Mouse (Mus musculus): ENCODE data around the gene Dph1. TPM values are rescaled to one million over a fixed set of nuclear protein-coding genes. Genes with fewer than 3 reads are reported as not detected.
"Not testable (repeated sequence)": the region's sequence is repeated elsewhere in the genome, so short reads cannot be mapped to it uniquely, and the experiment has no call there.

The Dph1 gene
- polyA plus RNA-seq, 1 experiment from 2014 or later = 22.5 TPM

DNA sequence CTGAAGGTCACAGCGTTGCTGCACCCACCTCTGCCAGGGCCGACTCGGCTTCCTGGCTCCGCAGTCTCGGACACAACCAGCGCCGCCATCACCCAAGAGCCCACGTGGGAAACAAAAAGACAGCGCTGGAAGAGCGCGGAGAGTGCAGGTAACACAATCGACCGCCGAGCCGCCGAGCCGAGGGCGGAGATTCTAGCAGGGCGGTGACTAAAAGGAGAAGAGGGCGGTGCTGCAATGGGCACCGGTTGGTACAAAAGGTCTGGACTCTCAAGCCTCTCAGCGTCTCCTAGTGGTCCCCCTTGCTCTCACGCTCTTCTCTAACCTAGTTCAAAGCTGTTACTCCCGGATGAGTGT lies 693 bp downstream of the Dph1 start:
- Histone ChIP-seq H3K4me1 (ENCODE audit: control insufficient read depth, insufficient read depth, low read length) (peaks cover 20% of the 10 kb centered on the region), H3K9me3 (ENCODE audit: control insufficient read depth, low read length) (no peaks in the 10 kb centered on the region), H3K4me2 (ENCODE audit: low read depth, low read length) (peak overlapping the region; percentile 87), H3K36me3 (ENCODE audit: control insufficient read depth, insufficient read depth, low read length) (no peaks in the 10 kb centered on the region), H3K27ac (replicated peaks; ENCODE audit: low read depth, low read length) (0 out of 2 replicates have a peak overlapping the region, but pooled peaks have one; percentile 22), H3K9ac (ENCODE audit: low read depth, low read length) (peak overlapping the region; percentile 64), H3K27me3 (replicated peaks; ENCODE audit: control insufficient read depth, insufficient read depth, low read length) (peaks cover 29% of the 10 kb centered on the region), H3K4me3 (ENCODE audit: low read depth, low read length) (peak overlapping the region; percentile 70)
- peak; percentile 95 for DNase-seq (ENCODE audit: low spot score)
- WGBS = 0% methylated on average over 21 of the region's 24 CpGs
- peak; percentile 87 for ATAC-seq (ENCODE audit: low read depth)

GRCm38 (mm10) chr11:75189713-75190370 lies 1.2 kb downstream of the Dph1 start:
- no peaks in the 10 kb centered on the region for H3K36me3 ChIP-seq (ENCODE audit: control insufficient read depth, insufficient read depth, low read length)
- H3K27me3 ChIP-seq (replicated peaks; ENCODE audit: control insufficient read depth, insufficient read depth, low read length) = peaks cover 24% of the 10 kb centered on the region
- H3K27ac ChIP-seq (replicated peaks; ENCODE audit: low read depth, low read length) = no peak overlapping the region
- peaks cover 15% of the 10 kb centered on the region for H3K4me1 ChIP-seq (ENCODE audit: control insufficient read depth, insufficient read depth, low read length)
- H3K4me2 ChIP-seq (ENCODE audit: low read depth, low read length) = peak overlapping the region; percentile 87
- 0% methylated on average over 22 of the region's 22 CpGs for WGBS
- ATAC-seq (ENCODE audit: low read depth) (peak; percentile 9; the same call in 1 of the 2 replicates), DNase-seq (ENCODE audit: low spot score) (no peak)
- H3K9me3 ChIP-seq (ENCODE audit: control insufficient read depth, low read length) = no peaks in the 10 kb centered on the region
- peak overlapping the region; percentile 64 for H3K9ac ChIP-seq (ENCODE audit: low read depth, low read length)
- peak overlapping the region; percentile 70 for H3K4me3 ChIP-seq (ENCODE audit: low read depth, low read length)

DNA sequence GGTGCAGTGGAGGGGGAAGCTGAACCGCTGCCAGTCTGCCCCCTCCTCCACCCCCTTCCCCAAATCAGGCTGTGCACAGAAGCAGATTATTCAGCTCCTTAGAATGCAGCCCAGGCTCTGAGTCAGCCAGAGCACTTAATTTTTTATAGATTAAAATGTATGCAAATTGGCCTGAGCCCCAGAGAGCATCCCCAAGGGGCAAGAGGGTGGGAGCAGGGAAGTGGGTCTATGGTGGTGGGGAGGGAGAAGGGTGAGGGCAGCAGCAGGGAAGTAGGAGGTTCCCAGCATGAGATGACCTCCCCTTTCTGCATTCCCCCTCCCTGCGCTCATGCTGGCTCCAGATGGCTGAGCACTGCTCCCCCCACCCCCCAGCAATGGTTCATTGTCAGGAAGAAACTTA lies 6.1 kb downstream of the Dph1 start:
- no peak for ATAC-seq (ENCODE audit: low read depth)
- Histone ChIP-seq H3K4me2 (ENCODE audit: low read depth, low read length) (no peak overlapping the region), H3K4me1 (ENCODE audit: control insufficient read depth, insufficient read depth, low read length) (peaks cover 6% of the 10 kb centered on the region; the same call in 1 of the 2 replicates), H3K27me3 (replicated peaks; ENCODE audit: control insufficient read depth, insufficient read depth, low read length) (no peaks in the 10 kb centered on the region), H3K27ac (replicated peaks; ENCODE audit: low read depth, low read length) (no peak overlapping the region), H3K9ac (ENCODE audit: low read depth, low read length) (no peak overlapping the region), H3K9me3 (ENCODE audit: control insufficient read depth, low read length) (no peaks in the 10 kb centered on the region), H3K4me3 (ENCODE audit: low read depth, low read length) (no peak overlapping the region), H3K36me3 (ENCODE audit: control insufficient read depth, insufficient read depth, low read length) (peaks cover 23% of the 10 kb centered on the region; the same call in 1 of the 2 replicates)
- 49% methylated on average over 2 of the region's 2 CpGs for WGBS
- DNase-seq (ENCODE audit: low spot score) = no peak

DNA sequence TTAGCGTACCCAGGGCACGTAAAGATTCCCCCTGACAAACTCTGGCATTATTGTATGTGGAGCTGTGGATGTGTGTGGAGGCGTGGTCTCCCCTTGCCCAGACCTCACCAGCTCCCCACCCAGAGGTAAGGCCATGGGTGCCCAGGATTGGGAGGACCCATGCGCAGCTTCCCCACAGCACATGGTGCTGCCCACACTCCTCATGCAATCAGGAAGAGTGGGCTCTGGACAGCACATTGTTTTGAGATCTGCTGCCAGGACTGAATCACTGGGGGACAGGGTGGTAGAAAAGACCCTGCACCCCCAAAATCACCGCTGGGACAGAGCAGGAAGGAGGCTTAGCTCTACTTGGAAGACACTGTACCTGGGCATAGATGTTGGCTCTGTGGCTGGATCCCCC lies 6.5 kb downstream of the Dph1 start:
- no peak overlapping the region for H3K4me2 ChIP-seq (ENCODE audit: low read depth, low read length)
- no peak overlapping the region for H3K9ac ChIP-seq (ENCODE audit: low read depth, low read length)
- no peak for DNase-seq (ENCODE audit: low spot score)
- no peak overlapping the region for H3K27ac ChIP-seq (replicated peaks; ENCODE audit: low read depth, low read length)
- no peak for ATAC-seq (ENCODE audit: low read depth)
- 76% methylated on average over 5 of the region's 5 CpGs for WGBS
- H3K36me3 ChIP-seq (ENCODE audit: control insufficient read depth, insufficient read depth, low read length) = peaks cover 23% of the 10 kb centered on the region; the same call in 1 of the 2 replicates
- H3K9me3 ChIP-seq (ENCODE audit: control insufficient read depth, low read length) = no peaks in the 10 kb centered on the region
- H3K4me3 ChIP-seq (ENCODE audit: low read depth, low read length) = no peak overlapping the region
- H3K4me1 ChIP-seq (ENCODE audit: control insufficient read depth, insufficient read depth, low read length) = peaks cover 4% of the 10 kb centered on the region; the same call in 1 of the 2 replicates
- no peaks in the 10 kb centered on the region for H3K27me3 ChIP-seq (replicated peaks; ENCODE audit: control insufficient read depth, insufficient read depth, low read length)

DNA sequence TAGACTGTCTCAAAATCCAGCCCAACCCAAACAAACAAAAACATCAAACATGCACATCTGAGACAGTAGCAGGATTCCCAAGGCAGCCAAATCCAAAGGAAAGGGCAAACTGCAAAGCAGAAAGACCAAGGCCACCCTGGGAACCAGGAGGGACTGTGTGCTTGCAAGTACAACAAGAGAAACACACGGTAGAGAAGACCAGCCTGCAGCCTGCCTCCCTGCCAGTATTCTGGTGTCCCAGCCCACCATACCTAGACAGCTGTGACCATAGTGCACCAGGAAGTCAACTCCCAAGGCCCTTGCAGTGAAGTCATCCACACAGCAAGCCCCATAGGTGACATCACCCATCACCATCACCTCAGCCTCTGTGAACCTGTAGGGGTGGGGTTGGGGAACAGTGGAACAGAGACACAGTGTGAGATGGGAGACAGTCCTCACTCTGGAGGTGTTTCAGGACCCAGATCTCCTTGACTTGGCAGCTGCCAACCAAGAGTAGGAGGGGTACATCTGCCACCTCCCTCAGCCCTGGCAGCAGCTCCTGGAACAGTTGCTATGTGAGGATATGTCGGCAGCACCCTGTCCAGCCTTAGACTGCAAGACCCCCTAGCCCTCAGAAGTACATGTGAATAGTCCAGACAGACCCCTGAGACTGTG lies 7.0 kb downstream of the Dph1 start:
- ATAC-seq (ENCODE audit: low read depth) = no peak
- H3K27me3 ChIP-seq (replicated peaks; ENCODE audit: control insufficient read depth, insufficient read depth, low read length) = no peaks in the 10 kb centered on the region
- no peaks in the 10 kb centered on the region for H3K9me3 ChIP-seq (ENCODE audit: control insufficient read depth, low read length)
- peaks cover 23% of the 10 kb centered on the region; the same call in 1 of the 2 replicates for H3K36me3 ChIP-seq (ENCODE audit: control insufficient read depth, insufficient read depth, low read length)
- H3K27ac ChIP-seq (replicated peaks; ENCODE audit: low read depth, low read length) = no peak overlapping the region
- 63% methylated on average over 2 of the region's 2 CpGs for WGBS
- no peak overlapping the region for H3K4me2 ChIP-seq (ENCODE audit: low read depth, low read length)
- H3K9ac ChIP-seq (ENCODE audit: low read depth, low read length) = no peak overlapping the region
- no peaks in the 10 kb centered on the region for H3K4me1 ChIP-seq (ENCODE audit: control insufficient read depth, insufficient read depth, low read length)
- no peak for DNase-seq (ENCODE audit: low spot score)
- H3K4me3 ChIP-seq (ENCODE audit: low read depth, low read length) = no peak overlapping the region

DNA sequence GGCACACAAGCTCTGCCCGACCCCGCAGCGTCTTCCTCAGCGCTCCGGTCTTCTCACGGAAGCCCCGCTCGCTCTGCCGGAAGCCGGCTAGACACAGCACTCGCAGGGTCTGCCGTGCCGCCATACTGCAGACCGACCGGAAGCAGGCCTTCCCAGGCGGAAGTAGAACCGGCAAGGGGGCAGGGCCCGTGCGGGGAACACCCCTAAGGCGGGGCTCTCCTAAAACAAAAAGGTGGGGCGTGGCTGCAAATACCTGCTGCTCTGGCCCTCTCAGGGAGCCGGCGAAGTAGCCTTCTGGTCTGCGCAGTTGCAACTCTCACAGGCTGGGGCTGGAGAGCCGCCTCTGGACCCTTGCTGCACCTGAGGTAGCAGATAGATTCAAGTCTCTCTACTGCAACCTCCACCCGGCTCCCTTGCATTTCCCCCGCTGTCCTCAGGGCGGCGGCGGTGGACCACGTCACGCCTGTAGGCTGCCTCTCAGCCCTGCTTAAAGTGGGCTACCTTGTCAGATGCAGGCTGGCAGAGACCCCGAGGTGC lies 12.3 kb downstream of the Dph1 start, which contains the start of gene Ovca2:
TSS of gene Ovca2 (minus strand) at position 164 of the 537 bp plus-strand sequence.
- ATAC-seq (ENCODE audit: low read depth) = peak; percentile 96
- H3K36me3 ChIP-seq (ENCODE audit: control insufficient read depth, insufficient read depth, low read length) = peaks cover 37% of the 10 kb centered on the region
- peak within 1 kb of the TSS; percentile 81 for H3K4me3 ChIP-seq (ENCODE audit: low read depth, low read length)
- 1% methylated on average over 16 of the region's 33 CpGs for WGBS
- peak within 1 kb of the TSS; percentile 76 for H3K27ac ChIP-seq (replicated peaks; ENCODE audit: low read depth, low read length)
- peak; percentile 96 for DNase-seq (ENCODE audit: low spot score)
- peaks cover under 1% of the 10 kb centered on the region; the same call in 1 of the 2 replicates for H3K27me3 ChIP-seq (replicated peaks; ENCODE audit: control insufficient read depth, insufficient read depth, low read length)
- peak within 1 kb of the TSS; percentile 96 for H3K4me2 ChIP-seq (ENCODE audit: low read depth, low read length)
- H3K4me1 ChIP-seq (ENCODE audit: control insufficient read depth, insufficient read depth, low read length) = peaks cover 8% of the 10 kb centered on the region
- peak within 1 kb of the TSS; percentile 86 for H3K9ac ChIP-seq (ENCODE audit: low read depth, low read length)
- no peaks in the 10 kb centered on the region for H3K9me3 ChIP-seq (ENCODE audit: control insufficient read depth, low read length)

GRCm38 (mm10) chr11:75178011-75178410 lies 13.0 kb downstream of the Dph1 start:
- WGBS = 46% methylated on average over 12 of the region's 12 CpGs
- Histone ChIP-seq H3K9ac (ENCODE audit: low read depth, low read length) (peak overlapping the region; percentile 86), H3K9me3 (ENCODE audit: control insufficient read depth, low read length) (no peaks in the 10 kb centered on the region), H3K4me2 (ENCODE audit: low read depth, low read length) (peak overlapping the region; percentile 96), H3K36me3 (ENCODE audit: control insufficient read depth, insufficient read depth, low read length) (peaks cover 29% of the 10 kb centered on the region), H3K4me1 (ENCODE audit: control insufficient read depth, insufficient read depth, low read length) (peaks cover 11% of the 10 kb centered on the region), H3K4me3 (ENCODE audit: low read depth, low read length) (peak overlapping the region; percentile 81), H3K27me3 (replicated peaks; ENCODE audit: control insufficient read depth, insufficient read depth, low read length) (peaks cover 8% of the 10 kb centered on the region), H3K27ac (replicated peaks; ENCODE audit: low read depth, low read length) (peak overlapping the region; percentile 76)
- no peak for DNase-seq (ENCODE audit: low spot score)
- no peak for ATAC-seq (ENCODE audit: low read depth)

GRCm38 (mm10) chr11:75174574-75174973 lies 16.5 kb downstream of the Dph1 start:
- H3K4me2 ChIP-seq (ENCODE audit: low read depth, low read length); H3K9me3 ChIP-seq (ENCODE audit: control insufficient read depth, low read length); H3K9ac ChIP-seq (ENCODE audit: low read depth, low read length); H3K27ac ChIP-seq (replicated peaks; ENCODE audit: low read depth, low read length); ATAC-seq (ENCODE audit: low read depth); H3K4me3 ChIP-seq (ENCODE audit: low read depth, low read length); DNase-seq (ENCODE audit: low spot score): not testable (repeated sequence)
- H3K36me3 ChIP-seq (ENCODE audit: control insufficient read depth, insufficient read depth, low read length) = peaks cover 17% of the 10 kb centered on the region
- H3K27me3 ChIP-seq (replicated peaks; ENCODE audit: control insufficient read depth, insufficient read depth, low read length) = peaks cover 42% of the 10 kb centered on the region
- peaks cover 28% of the 10 kb centered on the region for H3K4me1 ChIP-seq (ENCODE audit: control insufficient read depth, insufficient read depth, low read length)
- WGBS = 69% methylated on average over 6 of the region's 6 CpGs

All from embryonic facial prominence, embryonic 14.5 days (tissue).